Mouse (Mus musculus): ENCODE measurements around the gene Zic4. TPM values are rescaled to one million over a fixed set of nuclear protein-coding genes. Genes with fewer than 3 reads are reported as not detected.

Gene Zic4
- total and polyA plus RNA-seq, 2 experiments from 2014 or later: 48.1 to 99.2 TPM

- 7% methylated on average over 9 of the region's 9 CpGs for WGBS
- peak overlapping the region; percentile 55 for H3K9ac ChIP-seq
- H3K36me3 ChIP-seq (ENCODE audit: insufficient read depth): no peaks in the 10 kb centered on the region
- DNase-seq: peak; percentile 58
- H3K4me1 ChIP-seq (ENCODE audit: insufficient read depth): no peaks in the 10 kb centered on the region
- H3K27me3 ChIP-seq (ENCODE audit: insufficient read depth, low read length): peaks cover 77% of the 10 kb centered on the region
- H3K4me2 ChIP-seq (ENCODE audit: low read depth): peak overlapping the region; percentile 58
- H3K27ac ChIP-seq (ENCODE audit: low read depth, low read length): peak overlapping the region; percentile 68
- H3K9me3 ChIP-seq (ENCODE audit: low read length): no peaks in the 10 kb centered on the region
- H3K4me3 ChIP-seq (ENCODE audit: low read depth, low read length): peak overlapping the region; percentile 20
- no peak for TF ChIP-seq CTCF (IDR thresholded peaks at IDR 0.05; ENCODE audit: low read depth)
- no peak for ATAC-seq
Measured at GRCm38 (mm10) chr9:91380458-91380914, 18.3 kb downstream of the Zic4 start.

- peak overlapping the region; percentile 58 for H3K4me2 ChIP-seq (ENCODE audit: low read depth)
- DNase-seq (peak; percentile 73), ATAC-seq (peak; percentile 78)
- H3K9ac ChIP-seq: peak overlapping the region; percentile 55
- H3K4me3 ChIP-seq (ENCODE audit: low read depth, low read length): peak overlapping the region; percentile 35
- peaks cover 79% of the 10 kb centered on the region for H3K27me3 ChIP-seq (ENCODE audit: insufficient read depth, low read length)
- TF ChIP-seq CTCF (IDR thresholded peaks at IDR 0.05; ENCODE audit: low read depth): no peak
- H3K27ac ChIP-seq (ENCODE audit: low read depth, low read length): peak overlapping the region; percentile 80
- H3K36me3 ChIP-seq (ENCODE audit: insufficient read depth): no peaks in the 10 kb centered on the region
- H3K9me3 ChIP-seq (ENCODE audit: low read length): no peaks in the 10 kb centered on the region
- no peaks in the 10 kb centered on the region for H3K4me1 ChIP-seq (ENCODE audit: insufficient read depth)
- WGBS: under 1% methylated on average over 71 of the region's 76 CpGs
Measured at GRCm38 (mm10) chr9:91381284-91382110, 19.3 kb downstream of the Zic4 start.

- TF ChIP-seq CTCF (IDR thresholded peaks at IDR 0.05; ENCODE audit: low read depth): no peak
- H3K36me3 ChIP-seq (ENCODE audit: insufficient read depth): no peaks in the 10 kb centered on the region
- DNase-seq: no peak
- peak overlapping the region; percentile 80 for H3K27ac ChIP-seq (ENCODE audit: low read depth, low read length)
- WGBS: 19% methylated on average over 2 of the region's 2 CpGs
- no peaks in the 10 kb centered on the region for H3K4me1 ChIP-seq (ENCODE audit: insufficient read depth)
- peak overlapping the region; percentile 55; the same call in 1 of the 2 replicates for H3K9ac ChIP-seq
- no peaks in the 10 kb centered on the region for H3K9me3 ChIP-seq (ENCODE audit: low read length)
- H3K4me3 ChIP-seq (ENCODE audit: low read depth, low read length): peak overlapping the region; percentile 35
- peaks cover 79% of the 10 kb centered on the region for H3K27me3 ChIP-seq (ENCODE audit: insufficient read depth, low read length)
- no peak for ATAC-seq
- peak overlapping the region; percentile 58 for H3K4me2 ChIP-seq (ENCODE audit: low read depth)
Measured at GRCm38 (mm10) chr9:91382111-91382379, 19.8 kb downstream of the Zic4 start.

- Histone ChIP-seq H3K9me3 (ENCODE audit: low read length) (no peaks in the 10 kb centered on the region), H3K4me2 (ENCODE audit: low read depth) (peak overlapping the region; percentile 58), H3K4me1 (ENCODE audit: insufficient read depth) (no peaks in the 10 kb centered on the region), H3K4me3 (ENCODE audit: low read depth, low read length) (no peak overlapping the region), H3K9ac (peak overlapping the region; percentile 33; the same call in 1 of the 2 replicates), H3K27me3 (ENCODE audit: insufficient read depth, low read length) (peaks cover 79% of the 10 kb centered on the region), H3K36me3 (ENCODE audit: insufficient read depth) (no peaks in the 10 kb centered on the region), H3K27ac (ENCODE audit: low read depth, low read length) (peak overlapping the region; percentile 80)
- ATAC-seq: no peak
- peak; percentile 55 for DNase-seq
- no peak for TF ChIP-seq CTCF (IDR thresholded peaks at IDR 0.05; ENCODE audit: low read depth)
- 20% methylated on average over 24 of the region's 24 CpGs for WGBS
Measured at GRCm38 (mm10) chr9:91382471-91383255, 20.4 kb downstream of the Zic4 start.

GRCm38 (mm10) chr9:91383441-91384135, 21.4 kb downstream of the Zic4 start:
- peak overlapping the region; percentile 80 for H3K27ac ChIP-seq (ENCODE audit: low read depth, low read length)
- H3K27me3 ChIP-seq (ENCODE audit: insufficient read depth, low read length): peaks cover 77% of the 10 kb centered on the region
- H3K9me3 ChIP-seq (ENCODE audit: low read length): no peaks in the 10 kb centered on the region
- peak overlapping the region; percentile 58 for H3K4me2 ChIP-seq (ENCODE audit: low read depth)
- H3K36me3 ChIP-seq (ENCODE audit: insufficient read depth): no peaks in the 10 kb centered on the region
- 5% methylated on average over 28 of the region's 28 CpGs for WGBS
- no peaks in the 10 kb centered on the region for H3K4me1 ChIP-seq (ENCODE audit: insufficient read depth)
- DNase-seq: peak; percentile 59
- 0 out of 2 replicates have a peak overlapping the region, but pooled peaks have one; percentile 1 for H3K4me3 ChIP-seq (ENCODE audit: low read depth, low read length)
- no peak for ATAC-seq
- H3K9ac ChIP-seq: no peak overlapping the region
- TF ChIP-seq CTCF (IDR thresholded peaks at IDR 0.05; ENCODE audit: low read depth): no peak

GRCm38 (mm10) chr9:91384136-91384500, 21.9 kb downstream of the Zic4 start:
- Histone ChIP-seq H3K4me3 (ENCODE audit: low read depth, low read length) (peak overlapping the region; percentile 1; the same call in 1 of the 2 replicates), H3K9ac (no peak overlapping the region), H3K4me1 (ENCODE audit: insufficient read depth) (no peaks in the 10 kb centered on the region), H3K36me3 (ENCODE audit: insufficient read depth) (no peaks in the 10 kb centered on the region), H3K4me2 (ENCODE audit: low read depth) (peak overlapping the region; percentile 58; the same call in 1 of the 2 replicates), H3K27me3 (ENCODE audit: insufficient read depth, low read length) (peaks cover 77% of the 10 kb centered on the region), H3K27ac (ENCODE audit: low read depth, low read length) (peak overlapping the region; percentile 80), H3K9me3 (ENCODE audit: low read length) (no peaks in the 10 kb centered on the region)
- WGBS: 6% methylated on average over 30 of the region's 30 CpGs
- no peak for DNase-seq
- ATAC-seq: peak; percentile 17
- no peak for TF ChIP-seq CTCF (IDR thresholded peaks at IDR 0.05; ENCODE audit: low read depth)

Measured in forebrain, postnatal 0 days (tissue).